Mouse (Mus musculus): Measurements from ENCODE around the gene Dnajc14. TPM values are rescaled to one million over a fixed set of nuclear protein-coding genes. Genes with fewer than 3 reads are reported as not detected.

Gene Dnajc14
- 44.6 TPM for polyA plus RNA-seq (2014; fragmentation: Illumina TruSeq; extraction: RNeasy Lipid Tissue Mini Kit (QIAGEN cat#74804); ENCODE audit: low read depth, low replicate concordance)

GRCm38 (mm10) chr10:128803771-128804270 is at the start of gene Dnajc14:
Gene Dnajc14 (plus strand): TSS chr10:128804062.

GRCm38 (mm10) chr10:128790398-128791124 is 13.3 kb upstream of the Dnajc14 start, which contains the start of gene Mmp19:
Gene Mmp19 (plus strand): TSS chr10:128790910.

DNA sequence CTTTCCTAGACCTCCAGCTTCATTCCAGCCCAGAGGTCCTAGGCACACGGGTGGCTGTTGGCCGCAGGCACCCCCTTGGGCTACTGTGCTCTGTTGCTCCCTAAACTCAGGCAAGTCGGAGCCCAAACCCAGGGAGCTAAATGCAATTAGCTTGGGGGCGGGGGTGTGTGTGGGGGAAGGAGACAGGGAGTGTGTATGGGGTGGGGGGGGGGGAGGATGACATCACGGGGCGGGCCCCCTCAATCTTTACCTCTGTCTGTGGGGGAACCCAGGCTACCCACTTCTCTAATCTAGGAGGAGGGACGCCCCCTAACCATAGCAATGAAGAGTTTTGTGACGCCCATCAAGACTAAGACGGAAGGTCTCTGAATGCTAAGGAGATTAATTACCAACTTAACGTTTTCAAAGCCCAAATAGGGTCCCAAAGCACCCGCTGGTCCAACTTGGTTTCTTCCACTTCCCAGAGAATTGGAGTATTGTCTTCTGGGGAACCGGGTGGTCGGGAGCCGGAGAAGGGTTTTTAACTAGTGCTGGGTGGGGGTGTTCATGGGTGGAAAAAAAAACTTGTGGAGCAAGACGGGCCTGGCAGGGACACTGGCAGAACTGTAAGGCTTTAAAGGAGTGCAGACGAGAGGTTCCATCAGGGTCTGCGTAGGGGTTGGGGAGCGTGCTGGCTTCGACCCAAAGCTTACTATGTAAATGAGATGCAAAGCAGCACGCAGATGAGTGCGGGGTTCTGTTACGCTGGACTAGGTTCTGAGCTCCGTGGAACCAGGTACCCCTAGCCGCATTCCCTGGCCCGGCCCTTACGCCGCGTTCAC is 619 bp downstream of the Dnajc14 start, which contains the start of gene Tmem198b:
Tmem198b (minus strand) TSS at position 100 of the 821 bp plus-strand sequence.

DNA sequence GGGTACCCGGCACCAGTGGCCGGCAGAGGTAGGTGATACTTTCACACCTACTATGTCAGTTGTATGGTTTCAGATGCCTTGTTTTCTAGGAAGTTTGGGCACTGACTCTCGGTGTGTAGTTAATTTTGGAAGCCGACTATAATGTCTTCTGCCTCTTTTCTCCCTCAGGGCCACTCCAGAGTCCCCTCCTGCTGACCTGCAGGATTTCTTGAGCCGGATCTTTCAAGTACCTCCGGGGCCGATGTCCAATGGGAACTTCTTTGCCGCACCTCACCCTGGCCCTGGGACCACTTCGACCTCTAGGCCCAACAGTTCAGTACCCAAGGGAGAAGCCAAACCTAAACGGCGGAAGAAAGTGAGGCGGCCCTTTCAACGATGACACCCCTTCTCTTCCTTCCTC is 13.2 kb downstream of the Dnajc14 start, which contains the start of gene Sarnp:
Sarnp (plus strand) TSS at position 301 of the 400 bp plus-strand sequence.

DNA sequence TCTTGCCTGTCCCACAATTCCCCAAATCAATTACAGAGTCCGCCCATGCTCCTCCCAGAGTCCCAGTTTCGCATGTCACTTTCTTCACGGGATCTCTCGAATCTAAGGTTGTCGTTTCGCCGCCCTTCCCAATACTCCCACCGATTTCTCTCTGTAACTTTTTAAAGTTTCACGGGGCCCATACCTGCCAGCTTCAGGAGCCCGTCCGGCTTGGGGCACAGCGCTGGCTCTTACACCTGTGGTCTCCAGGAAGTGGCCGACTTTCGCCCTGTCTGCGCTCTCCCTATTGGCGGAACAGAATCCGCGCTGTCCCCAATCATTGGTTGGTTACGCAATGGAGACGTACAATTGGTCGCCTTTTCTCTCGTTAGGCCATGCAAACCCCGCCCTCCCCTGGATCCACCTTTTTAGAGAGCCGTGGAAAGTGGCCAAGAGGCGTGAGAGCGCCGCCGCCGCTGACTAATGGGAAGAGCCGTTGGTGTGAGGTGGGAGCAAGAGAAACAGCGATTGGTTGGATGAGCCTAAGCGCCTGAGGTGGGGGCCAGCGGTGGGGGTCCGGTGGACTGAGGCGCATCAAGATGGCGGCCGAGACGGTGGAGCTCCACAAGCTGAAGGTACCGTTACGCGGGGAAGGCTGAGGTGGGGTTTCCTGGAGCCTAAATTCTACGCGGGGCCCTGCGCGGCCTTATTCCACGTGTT is 17.6 kb downstream of the Dnajc14 start, which contains the start of gene Ormdl2:
Ormdl2 (minus strand) TSS at position 288 of the 699 bp plus-strand sequence.

Other genes with a start within 250 kb of the Dnajc14 start
- 63.0 TPM for gene Pa2g4, start 238.1 kb upstream of the Dnajc14 start, polyA plus RNA-seq (2014; fragmentation: Illumina TruSeq; extraction: RNeasy Lipid Tissue Mini Kit (QIAGEN cat#74804); ENCODE audit: low read depth, low replicate concordance)
- 32.3 TPM for gene Erbb3, start 214.4 kb upstream of the Dnajc14 start, polyA plus RNA-seq (2014; fragmentation: Illumina TruSeq; extraction: RNeasy Lipid Tissue Mini Kit (QIAGEN cat#74804); ENCODE audit: low read depth, low replicate concordance)
- gene Rps26, start 177.3 kb upstream of the Dnajc14 start, polyA plus RNA-seq (2014; fragmentation: Illumina TruSeq; extraction: RNeasy Lipid Tissue Mini Kit (QIAGEN cat#74804); ENCODE audit: low read depth, low replicate concordance): 1,498 TPM
- gene Ikzf4, start 158.1 kb upstream of the Dnajc14 start, polyA plus RNA-seq (2014; fragmentation: Illumina TruSeq; extraction: RNeasy Lipid Tissue Mini Kit (QIAGEN cat#74804); ENCODE audit: low read depth, low replicate concordance): 3.3 TPM
- gene Suox, start 130.0 kb upstream of the Dnajc14 start, polyA plus RNA-seq (2014; fragmentation: Illumina TruSeq; extraction: RNeasy Lipid Tissue Mini Kit (QIAGEN cat#74804); ENCODE audit: low read depth, low replicate concordance): 154 TPM
- 111 TPM for gene Rab5b, start 107.8 kb upstream of the Dnajc14 start, polyA plus RNA-seq (2014; fragmentation: Illumina TruSeq; extraction: RNeasy Lipid Tissue Mini Kit (QIAGEN cat#74804); ENCODE audit: low read depth, low replicate concordance)
- gene Pmel, start 99.9 kb upstream of the Dnajc14 start, polyA plus RNA-seq (2014; fragmentation: Illumina TruSeq; extraction: RNeasy Lipid Tissue Mini Kit (QIAGEN cat#74804); ENCODE audit: low read depth, low replicate concordance): 15.2 TPM
- 20.1 TPM for gene Cdk2, start 99.0 kb upstream of the Dnajc14 start, polyA plus RNA-seq (2014; fragmentation: Illumina TruSeq; extraction: RNeasy Lipid Tissue Mini Kit (QIAGEN cat#74804); ENCODE audit: low read depth, low replicate concordance)
- 16.4 TPM for gene Dgka, start 59.2 kb upstream of the Dnajc14 start, polyA plus RNA-seq (2014; fragmentation: Illumina TruSeq; extraction: RNeasy Lipid Tissue Mini Kit (QIAGEN cat#74804); ENCODE audit: low read depth, low replicate concordance)
- 28.8 TPM for gene Pym1, start 56.2 kb upstream of the Dnajc14 start, polyA plus RNA-seq (2014; fragmentation: Illumina TruSeq; extraction: RNeasy Lipid Tissue Mini Kit (QIAGEN cat#74804); ENCODE audit: low read depth, low replicate concordance)
- gene Mmp19, start 13.2 kb upstream of the Dnajc14 start, polyA plus RNA-seq (2014; fragmentation: Illumina TruSeq; extraction: RNeasy Lipid Tissue Mini Kit (QIAGEN cat#74804); ENCODE audit: low read depth, low replicate concordance): 17.1 TPM
- 13.7 TPM for gene Tmem198b, start 308 bp downstream of the Dnajc14 start, polyA plus RNA-seq (2014; fragmentation: Illumina TruSeq; extraction: RNeasy Lipid Tissue Mini Kit (QIAGEN cat#74804); ENCODE audit: low read depth, low replicate concordance)
- gene Sarnp, start 13.3 kb downstream of the Dnajc14 start, polyA plus RNA-seq (2014; fragmentation: Illumina TruSeq; extraction: RNeasy Lipid Tissue Mini Kit (QIAGEN cat#74804); ENCODE audit: low read depth, low replicate concordance): 69.3 TPM
- 96.5 TPM for gene Ormdl2, start 17.6 kb downstream of the Dnajc14 start, polyA plus RNA-seq (2014; fragmentation: Illumina TruSeq; extraction: RNeasy Lipid Tissue Mini Kit (QIAGEN cat#74804); ENCODE audit: low read depth, low replicate concordance)
- 1.6 TPM for gene Gdf11, start 87.7 kb downstream of the Dnajc14 start, polyA plus RNA-seq (2014; fragmentation: Illumina TruSeq; extraction: RNeasy Lipid Tissue Mini Kit (QIAGEN cat#74804); ENCODE audit: low read depth, low replicate concordance)
- 549 TPM for gene Cd63, start 96.9 kb downstream of the Dnajc14 start, polyA plus RNA-seq (2014; fragmentation: Illumina TruSeq; extraction: RNeasy Lipid Tissue Mini Kit (QIAGEN cat#74804); ENCODE audit: low read depth, low replicate concordance)
- 16.9 TPM for gene Rdh5, start 118.8 kb downstream of the Dnajc14 start, polyA plus RNA-seq (2014; fragmentation: Illumina TruSeq; extraction: RNeasy Lipid Tissue Mini Kit (QIAGEN cat#74804); ENCODE audit: low read depth, low replicate concordance)
- gene Bloc1s1, start 120.0 kb downstream of the Dnajc14 start, polyA plus RNA-seq (2014; fragmentation: Illumina TruSeq; extraction: RNeasy Lipid Tissue Mini Kit (QIAGEN cat#74804); ENCODE audit: low read depth, low replicate concordance): 277 TPM
- 54.8 TPM for gene Itga7, start 129.8 kb downstream of the Dnajc14 start, polyA plus RNA-seq (2014; fragmentation: Illumina TruSeq; extraction: RNeasy Lipid Tissue Mini Kit (QIAGEN cat#74804); ENCODE audit: low read depth, low replicate concordance)
- gene Mettl7b, start 156.9 kb downstream of the Dnajc14 start, polyA plus RNA-seq (2014; fragmentation: Illumina TruSeq; extraction: RNeasy Lipid Tissue Mini Kit (QIAGEN cat#74804); ENCODE audit: low read depth, low replicate concordance): 4.7 TPM
- not detected for gene Olfr9, start 185.4 kb downstream of the Dnajc14 start, polyA plus RNA-seq (2014; fragmentation: Illumina TruSeq; extraction: RNeasy Lipid Tissue Mini Kit (QIAGEN cat#74804); ENCODE audit: low read depth, low replicate concordance)
- gene Olfr763, start 206.7 kb downstream of the Dnajc14 start, polyA plus RNA-seq (2014; fragmentation: Illumina TruSeq; extraction: RNeasy Lipid Tissue Mini Kit (QIAGEN cat#74804); ENCODE audit: low read depth, low replicate concordance): not detected
- gene Olfr764-ps1, start 235.8 kb downstream of the Dnajc14 start, polyA plus RNA-seq (2014; fragmentation: Illumina TruSeq; extraction: RNeasy Lipid Tissue Mini Kit (QIAGEN cat#74804); ENCODE audit: low read depth, low replicate concordance): not detected
- not detected for gene Olfr765, start 245.9 kb downstream of the Dnajc14 start, polyA plus RNA-seq (2014; fragmentation: Illumina TruSeq; extraction: RNeasy Lipid Tissue Mini Kit (QIAGEN cat#74804); ENCODE audit: low read depth, low replicate concordance)